Comparison of ENCODE assay signal across 22 mouse cellular contexts in the genomic region with DNA sequence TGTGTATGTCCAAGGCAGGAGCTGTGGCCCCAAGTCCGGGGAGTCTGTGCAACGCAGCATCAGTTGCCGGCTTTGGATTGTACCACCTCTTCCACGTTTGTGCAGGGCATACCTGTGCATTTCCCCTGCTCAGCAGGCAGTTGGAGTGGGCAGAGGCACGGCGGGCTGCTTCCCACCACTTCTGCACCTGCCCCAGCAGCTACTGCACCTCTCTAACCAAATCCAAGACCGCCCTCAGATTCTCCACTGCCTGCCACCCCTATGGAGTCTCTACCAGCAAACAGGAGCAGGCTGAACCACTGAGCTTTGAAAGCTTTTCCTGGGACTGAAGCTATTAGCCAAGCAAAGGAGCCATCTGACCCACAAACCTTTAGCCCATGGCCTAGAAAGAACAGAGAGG. TPM values are rescaled to one million over a fixed set of nuclear protein-coding genes. Genes with fewer than 3 reads are reported as not detected.
DNase-seq lines count a peak whose midpoint lies in the region; ATAC-seq lines count a peak whose summit lies in the region.
"Had no signal": no experiment of that assay in that cellular context is flagged by ENCODE, and none has a peak within 500 bp of the region (broad histone marks: within the 10 kb centered on the region; RNA-seq: fewer than 3 reads in every experiment).

No protein-coding gene starts in this region.

- ATAC-seq in frontal cortex, adult (ENCODE audit: low TSS enrichment) = 0 out of 2 replicates have a peak, but pooled peaks have one; percentile 21
- ATAC-seq: activated CD4-positive, CD25-positive, alpha-beta regulatory T cell, adult 4 months; CD4-positive, CD25-positive, alpha-beta regulatory T cell, adult 4 months; forebrain, embryonic 14.5 days; forebrain, embryonic 16.5 days; Patski had no signal

- intact Hi-C loops in left cerebral cortex, postnatal 10 days (cut with DNase I) = no loop called here

- DNase-seq in frontal cortex, postnatal 10 days (ENCODE audit: low spot score in 2 of 2) = no peak
- peak; percentile 25 to 33 for DNase-seq in left cerebral cortex, adult 18-20 months (ENCODE audit: low spot score in 2 of 2)
- DNase-seq in left cerebral cortex, postnatal 10 days (ENCODE audit: extremely low spot score in 1 of 2, low spot score in 2 of 2) = no peak
- peak; percentile 45 for DNase-seq in right cerebral cortex, adult 18-20 months
- no peak for DNase-seq in right cerebral cortex, postnatal 4 days
- DNase-seq: adrenal gland, adult 8-10 months; adrenal gland, postnatal 14 days; adrenal gland, postnatal 36 days; B cell, adult 2 months; cerebellum, adult 11 months; cerebellum, adult 18-20 months; cerebellum, adult 8-10 months; cerebellum, adult 9-11 months; cerebellum, postnatal 14 days; cerebellum, postnatal 36 days; embryo, embryonic 11 days had no signal

RNA-seq across cellular contexts. Expression of gene Ttc7b, which starts 30.8 kb away (rescaled TPM):
- total RNA-seq in left cerebral cortex, adult 18-20 months (2021) = 100 to 1,000 TPM; 220 to 240 TPM
- total RNA-seq in left cerebral cortex, postnatal 10 days (2021) = 100 to 1,000 TPM; 137 to 138 TPM

Comparison
In these comparisons a context has a peak if more than half of its experiments do, and no peak if none do; other contexts are left out.
1. DNase-seq: peak in left cerebral cortex, adult 18-20 months (2 of 2) and right cerebral cortex, adult 18-20 months (single experiment); none in frontal cortex, postnatal 10 days (0 of 2), left cerebral cortex, postnatal 10 days (0 of 2) and right cerebral cortex, postnatal 4 days (single experiment).